Mouse (Mus musculus): ENCODE results near the gene Izumo1. TPM values are rescaled to one million over a fixed set of nuclear protein-coding genes. Genes with fewer than 3 reads are reported as not detected.

The Izumo1 gene
- polyA plus RNA-seq, 1 experiment from 2014 or later, result not detected

Other genes with a start within 250 kb of the Izumo1 start
- 166 and 190 TPM in 2 replicates for gene Snrnp70, start 226.1 kb upstream of the Izumo1 start, polyA plus RNA-seq (2015; fragmentation: Nextera tagmentation; extraction: Ambion mirVana)
- gene Kcna7, start 216.2 kb upstream of the Izumo1 start, polyA plus RNA-seq (2015; fragmentation: Nextera tagmentation; extraction: Ambion mirVana), result 0.08 and 0.09 TPM in 2 replicates
- 0.91 TPM in 1 of 2 replicates, not detected in the other for gene Ntf5, start 208.1 kb upstream of the Izumo1 start, polyA plus RNA-seq (2015; fragmentation: Nextera tagmentation; extraction: Ambion mirVana)
- 0.24 TPM in 1 of 2 replicates, not detected in the other for gene Lhb, start 201.0 kb upstream of the Izumo1 start, polyA plus RNA-seq (2015; fragmentation: Nextera tagmentation; extraction: Ambion mirVana)
- 21.7 and 24.0 TPM in 2 replicates for gene Gys1, start 187.0 kb upstream of the Izumo1 start, polyA plus RNA-seq (2015; fragmentation: Nextera tagmentation; extraction: Ambion mirVana)
- gene Ruvbl2, start 183.7 kb upstream of the Izumo1 start, polyA plus RNA-seq (2015; fragmentation: Nextera tagmentation; extraction: Ambion mirVana), result 92.7 and 114 TPM in 2 replicates
- 4,883 and 5,335 TPM in 2 replicates for gene Ftl1, start 161.9 kb upstream of the Izumo1 start, polyA plus RNA-seq (2015; fragmentation: Nextera tagmentation; extraction: Ambion mirVana)
- gene Bax, start 154.9 kb upstream of the Izumo1 start, polyA plus RNA-seq (2015; fragmentation: Nextera tagmentation; extraction: Ambion mirVana), result 224 and 236 TPM in 2 replicates
- gene Tulp2, start 139.9 kb upstream of the Izumo1 start, polyA plus RNA-seq (2015; fragmentation: Nextera tagmentation; extraction: Ambion mirVana), result 0.15 and 0.59 TPM in 2 replicates
- not detected in 2 replicates for gene Gm45808, start 135.0 kb upstream of the Izumo1 start, polyA plus RNA-seq (2015; fragmentation: Nextera tagmentation; extraction: Ambion mirVana)
- 4.2 and 4.8 TPM in 2 replicates for gene Dhdh, start 133.0 kb upstream of the Izumo1 start, polyA plus RNA-seq (2015; fragmentation: Nextera tagmentation; extraction: Ambion mirVana)
- 140 and 158 TPM in 2 replicates for gene Nucb1, start 111.4 kb upstream of the Izumo1 start, polyA plus RNA-seq (2015; fragmentation: Nextera tagmentation; extraction: Ambion mirVana)
- 17.8 and 18.4 TPM in 2 replicates for gene Ppp1r15a, start 95.5 kb upstream of the Izumo1 start, polyA plus RNA-seq (2015; fragmentation: Nextera tagmentation; extraction: Ambion mirVana)
- 4.3 and 4.7 TPM in 2 replicates for gene Plekha4, start 95.5 kb upstream of the Izumo1 start, polyA plus RNA-seq (2015; fragmentation: Nextera tagmentation; extraction: Ambion mirVana)
- 0.93 TPM in 1 of 2 replicates, not detected in the other for gene Hsd17b14, start 66.9 kb upstream of the Izumo1 start, polyA plus RNA-seq (2015; fragmentation: Nextera tagmentation; extraction: Ambion mirVana)
- 25.4 and 31.9 TPM in 2 replicates for gene Bcat2, start 51.7 kb upstream of the Izumo1 start, polyA plus RNA-seq (2015; fragmentation: Nextera tagmentation; extraction: Ambion mirVana)
- 0.17 and 2.3 TPM in 2 replicates for gene Fgf21, start 6.3 kb upstream of the Izumo1 start, polyA plus RNA-seq (2015; fragmentation: Nextera tagmentation; extraction: Ambion mirVana)
- gene Fut1, start 4.5 kb upstream of the Izumo1 start, polyA plus RNA-seq (2015; fragmentation: Nextera tagmentation; extraction: Ambion mirVana), result 0.69 TPM in 1 of 2 replicates, not detected in the other
- 15.4 and 17.6 TPM in 2 replicates for gene Rasip1, start 5.7 kb downstream of the Izumo1 start, polyA plus RNA-seq (2015; fragmentation: Nextera tagmentation; extraction: Ambion mirVana)
- gene Mamstr, start 18.2 kb downstream of the Izumo1 start, polyA plus RNA-seq (2015; fragmentation: Nextera tagmentation; extraction: Ambion mirVana), result 4.5 and 5.6 TPM in 2 replicates
- gene Fut2, start 44.6 kb downstream of the Izumo1 start, polyA plus RNA-seq (2015; fragmentation: Nextera tagmentation; extraction: Ambion mirVana), result 0.36 and 2.5 TPM in 2 replicates
- gene Ntn5, start 62.2 kb downstream of the Izumo1 start, polyA plus RNA-seq (2015; fragmentation: Nextera tagmentation; extraction: Ambion mirVana), result 1.7 and 1.9 TPM in 2 replicates
- 0.47 and 0.77 TPM in 2 replicates for gene Sec1, start 72.6 kb downstream of the Izumo1 start, polyA plus RNA-seq (2015; fragmentation: Nextera tagmentation; extraction: Ambion mirVana)
- 57.0 and 71.4 TPM in 2 replicates for gene Car11, start 78.0 kb downstream of the Izumo1 start, polyA plus RNA-seq (2015; fragmentation: Nextera tagmentation; extraction: Ambion mirVana)
- gene Dbp, start 83.3 kb downstream of the Izumo1 start, polyA plus RNA-seq (2015; fragmentation: Nextera tagmentation; extraction: Ambion mirVana), result 3.3 and 3.9 TPM in 2 replicates
- 573 and 682 TPM in 2 replicates for gene Rpl18, start 93.6 kb downstream of the Izumo1 start, polyA plus RNA-seq (2015; fragmentation: Nextera tagmentation; extraction: Ambion mirVana)
- 23.0 and 25.7 TPM in 2 replicates for gene Sphk2, start 96.2 kb downstream of the Izumo1 start, polyA plus RNA-seq (2015; fragmentation: Nextera tagmentation; extraction: Ambion mirVana)
- gene Fam83e, start 99.4 kb downstream of the Izumo1 start, polyA plus RNA-seq (2015; fragmentation: Nextera tagmentation; extraction: Ambion mirVana), result 0.50 and 1.5 TPM in 2 replicates
- gene Spaca4, start 104.0 kb downstream of the Izumo1 start, polyA plus RNA-seq (2015; fragmentation: Nextera tagmentation; extraction: Ambion mirVana), result not detected in 2 replicates
- 19.3 and 26.0 TPM in 2 replicates for gene Lmtk3, start 161.9 kb downstream of the Izumo1 start, polyA plus RNA-seq (2015; fragmentation: Nextera tagmentation; extraction: Ambion mirVana)
- gene Sult2b1, start 162.9 kb downstream of the Izumo1 start, polyA plus RNA-seq (2015; fragmentation: Nextera tagmentation; extraction: Ambion mirVana), result 7.1 and 8.6 TPM in 2 replicates
- gene Cyth2, start 192.8 kb downstream of the Izumo1 start, polyA plus RNA-seq (2015; fragmentation: Nextera tagmentation; extraction: Ambion mirVana), result 211 and 253 TPM in 2 replicates
- 1.4 and 1.7 TPM in 2 replicates for gene Kcnj14, start 203.0 kb downstream of the Izumo1 start, polyA plus RNA-seq (2015; fragmentation: Nextera tagmentation; extraction: Ambion mirVana)
- 40.7 and 48.9 TPM in 2 replicates for gene Grwd1, start 209.1 kb downstream of the Izumo1 start, polyA plus RNA-seq (2015; fragmentation: Nextera tagmentation; extraction: Ambion mirVana)